Comparison of ENCODE assay signal across 37 mouse cellular contexts in the genomic region with DNA sequence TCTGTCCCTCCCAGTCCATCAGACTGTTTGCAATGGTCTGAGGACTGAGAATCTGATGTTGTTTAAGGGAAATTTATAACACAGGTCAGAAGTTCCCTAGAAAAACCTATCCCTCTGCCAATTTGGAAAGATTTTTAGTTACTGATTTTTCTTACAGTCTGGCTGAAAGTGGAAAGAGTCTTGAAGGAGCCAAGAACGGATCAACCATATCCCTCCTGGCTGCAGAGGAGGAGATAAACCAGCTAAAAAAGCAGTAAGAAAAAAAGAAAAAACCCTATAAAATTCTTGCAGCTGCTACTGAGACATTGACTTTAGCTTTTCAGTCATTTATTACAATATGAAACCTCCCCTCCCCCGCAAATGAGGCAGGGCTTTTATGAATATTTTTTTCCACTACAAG. TPM values are rescaled to one million over a fixed set of nuclear protein-coding genes. Genes with fewer than 3 reads are reported as not detected.
"Had no signal": no experiment of that assay in that cellular context is flagged by ENCODE, and none has a peak within 500 bp of the region (broad histone marks: within the 10 kb centered on the region; RNA-seq: fewer than 3 reads in every experiment).

No protein-coding gene starts in this region.

- H3K9ac ChIP-seq: forebrain, postnatal 0 days; heart, embryonic 13.5 days; heart, embryonic 15.5 days; hindbrain, embryonic 13.5 days; hindbrain, embryonic 15.5 days; limb, embryonic 12.5 days; liver, embryonic 13.5 days had no signal

- ATAC-seq: forebrain, postnatal 0 days; hindbrain, postnatal 0 days; intestine, embryonic 16.5 days had no signal

- DNase-seq: forebrain, postnatal 0 days; gastrocnemius, postnatal 14 days; gastrocnemius, postnatal 36 days; heart, adult 11 months; heart, adult 2 months; heart, postnatal 10 days; kidney, adult 11 months; kidney, adult 2 months; kidney, adult 9 months; kidney, postnatal 14 days; kidney, postnatal 36 days; layer of hippocampus, adult 9-11 months; layer of hippocampus, postnatal 36 days; left cerebral cortex, postnatal 4 days; liver; liver, embryonic 13.5 days had no signal

- H3K4me2 ChIP-seq: heart, embryonic 11.5 days; heart, embryonic 13.5 days; heart, embryonic 15.5 days; hindbrain, embryonic 13.5 days; hindbrain, embryonic 15.5 days; limb, embryonic 12.5 days; liver, embryonic 11.5 days; liver, embryonic 13.5 days had no signal

- H3K9me3 ChIP-seq: heart, embryonic 13.5 days; heart, embryonic 15.5 days; hindbrain, embryonic 13.5 days; hindbrain, embryonic 15.5 days; limb, embryonic 12.5 days; liver, embryonic 13.5 days had no signal

- H3K36me3 ChIP-seq: heart, embryonic 13.5 days; heart, embryonic 15.5 days; hindbrain, embryonic 13.5 days; hindbrain, embryonic 15.5 days; limb, embryonic 12.5 days; liver, embryonic 13.5 days had no signal

- H3K27ac ChIP-seq: heart, adult 2 months; heart, embryonic 13.5 days; heart, embryonic 15.5 days; hindbrain, embryonic 13.5 days; hindbrain, embryonic 15.5 days; hindbrain, postnatal 0 days; limb, embryonic 12.5 days; liver, embryonic 13.5 days had no signal

- H3K4me1 ChIP-seq: hindbrain, embryonic 13.5 days; liver, embryonic 13.5 days had no signal

- H3K27me3 ChIP-seq: hindbrain, embryonic 15.5 days; liver, embryonic 13.5 days had no signal

- H3K4me3 ChIP-seq: heart, adult 2 months; heart, embryonic 13.5 days; heart, embryonic 15.5 days; hindbrain, embryonic 13.5 days; hindbrain, embryonic 15.5 days; limb, embryonic 12.5 days; liver, embryonic 13.5 days had no signal

RNA-seq across cellular contexts. Expression of a gene that starts 15.5 kb away (rescaled TPM):
- total RNA-seq: gastrocnemius, adult 8-10 months; gastrocnemius, postnatal 36 days; hematopoietic stem cell, adult 5-6 weeks had no signal
- polyA plus RNA-seq: heart, embryonic 11.5 days; large intestine, adult 2 months; liver, embryonic 11.5 days; liver, embryonic 13.5 days had no signal

RNA-seq across cellular contexts. Expression of a gene that starts 34.4 kb away (rescaled TPM):
- total RNA-seq: gastrocnemius, adult 18-20 months; gastrocnemius, adult 8-10 months; gastrocnemius, postnatal 14 days; gastrocnemius, postnatal 36 days; heart, adult 2 months; heart, postnatal 10 days; hindbrain, postnatal 0 days; layer of hippocampus, adult 18-20 months; layer of hippocampus, postnatal 14 days; layer of hippocampus, postnatal 36 days; left cerebral cortex, adult 18-20 months; left cerebral cortex, adult 8-10 months; left cerebral cortex, postnatal 10 days; left cerebral cortex, postnatal 25 days had no signal
- polyA plus RNA-seq: forebrain, postnatal 0 days; gonadal fat pad, adult 2 months; heart, embryonic 11.5 days; hindbrain, embryonic 11.5 days; hindbrain, embryonic 13.5 days; hindbrain, embryonic 15.5 days; hindbrain, postnatal 0 days; limb, embryonic 12.5 days had no signal
